Mouse (Mus musculus): ENCODE results near the gene Lhfpl4.

DNA sequence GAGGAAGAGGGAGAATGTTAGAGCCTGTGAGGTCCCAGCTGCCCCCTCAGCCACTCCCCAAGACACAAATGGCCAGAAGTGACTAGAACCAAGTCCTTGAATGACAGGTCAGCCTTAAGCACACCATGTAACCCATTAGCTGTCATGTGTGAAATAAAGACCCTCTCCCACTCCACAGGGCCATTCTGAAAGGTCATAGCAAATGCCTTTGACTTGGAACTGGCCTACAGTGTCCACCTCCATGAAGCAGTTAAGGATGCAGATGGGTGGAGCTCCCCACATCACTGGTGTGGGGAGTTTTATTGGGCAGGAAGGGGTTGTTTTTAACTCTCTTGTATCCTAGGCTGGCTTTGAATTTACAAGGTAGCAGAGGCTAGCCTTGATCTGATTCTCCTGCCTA lies 23.2 kb downstream of the Lhfpl4 start:
- no peak for TF ChIP-seq CTCF (IDR thresholded peaks at IDR 0.05; ENCODE audit: borderline replicate concordance, extremely low read depth, insufficient read depth, insufficient read length)
- TF ChIP-seq POLR2A (IDR thresholded peaks at IDR 0.05; ENCODE audit: borderline replicate concordance, extremely low read depth, insufficient read depth, insufficient read length, poor library complexity, severe bottlenecking): no peak
